Mouse (Mus musculus): ENCODE measurements at regions not wholly inside any gene's neighbourhood (a gene's known extent, or its start where the extent isn't known, plus 50 kb on each side); places are given as distances from the start of the nearest gene placed in this dataset.
A peak's percentile ranks its signal among the peaks of the same experiment; 100 is the strongest.

DNA sequence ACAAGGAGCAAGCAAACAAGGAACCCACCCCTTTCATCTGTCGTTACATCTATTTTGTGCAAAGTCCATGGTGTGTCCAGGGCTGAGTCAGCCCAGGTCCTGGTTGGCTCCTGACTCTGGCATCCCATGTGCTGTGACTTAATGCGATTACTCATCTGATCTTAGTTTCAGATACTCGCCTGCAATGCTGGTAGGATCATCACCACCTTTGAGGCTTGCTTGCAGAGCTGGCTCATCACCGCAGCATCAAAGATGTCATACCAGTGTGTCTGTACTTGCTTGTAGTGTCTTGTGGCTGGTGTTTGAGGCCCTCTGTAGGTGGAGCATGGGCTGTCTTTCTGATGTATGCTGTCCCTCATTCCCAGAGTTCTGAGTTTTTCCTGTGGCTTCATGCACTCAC, 93.0 kb upstream of the Irf2bp2 start:
- H3K9me3 ChIP-seq (replicated peaks), result no peaks in the 10 kb centered on the region
- H3K4me2 ChIP-seq, result no peak overlapping the region
- H3K9ac ChIP-seq, result no peak overlapping the region
- no peak for ATAC-seq
- H3K4me3 ChIP-seq, result no peak overlapping the region
- no peaks in the 10 kb centered on the region for H3K27me3 ChIP-seq
- no peak overlapping the region for H3K27ac ChIP-seq
- peaks cover 3% of the 10 kb centered on the region; the same call in 1 of the 2 replicates for H3K4me1 ChIP-seq
- H3K36me3 ChIP-seq (ENCODE audit: poor library complexity, severe bottlenecking), result no peaks in the 10 kb centered on the region
- whole genome bisulfite sequencing, result 97% methylated on average over 4 of the region's 4 CpGs

- H3K4me1 ChIP-seq, result peaks cover 3% of the 10 kb centered on the region; the same call in 1 of the 2 replicates
- WGBS, result 81% methylated on average over 6 of the region's 6 CpGs
- no peak overlapping the region for H3K9ac ChIP-seq
- H3K36me3 ChIP-seq (ENCODE audit: poor library complexity, severe bottlenecking), result no peaks in the 10 kb centered on the region
- H3K27me3 ChIP-seq, result no peaks in the 10 kb centered on the region
- H3K9me3 ChIP-seq (replicated peaks), result 0 out of 2 replicates have a peak, but pooled peaks cover 3% of the 10 kb centered on the region
- no peak overlapping the region for H3K27ac ChIP-seq
- no peak for ATAC-seq
- H3K4me3 ChIP-seq, result no peak overlapping the region
- no peak overlapping the region for H3K4me2 ChIP-seq
These were observed 91.6 kb upstream of the Irf2bp2 start for GRCm38 (mm10) chr8:126685365-126685764.

GRCm38 (mm10) chr8:126683950-126684349, 90.2 kb upstream of the Irf2bp2 start:
- Histone ChIP-seq H3K4me3 (no peak overlapping the region), H3K9me3 (replicated peaks) (0 out of 2 replicates have a peak, but pooled peaks cover 3% of the 10 kb centered on the region), H3K4me2 (no peak overlapping the region), H3K9ac (no peak overlapping the region), H3K36me3 (ENCODE audit: poor library complexity, severe bottlenecking) (no peaks in the 10 kb centered on the region), H3K27me3 (no peaks in the 10 kb centered on the region), H3K27ac (no peak overlapping the region), H3K4me1 (peaks cover 3% of the 10 kb centered on the region; the same call in 1 of the 2 replicates)
- no peak for ATAC-seq
- 75% methylated on average over 4 of the region's 4 CpGs for WGBS

GRCm38 (mm10) chr8:126683555-126683947, 89.8 kb upstream of the Irf2bp2 start:
- no peaks in the 10 kb centered on the region for H3K36me3 ChIP-seq (ENCODE audit: poor library complexity, severe bottlenecking)
- H3K4me2 ChIP-seq, result no peak overlapping the region
- H3K4me1 ChIP-seq, result peaks cover 5% of the 10 kb centered on the region
- no peaks in the 10 kb centered on the region for H3K27me3 ChIP-seq
- no peak overlapping the region for H3K27ac ChIP-seq
- H3K4me3 ChIP-seq, result no peak overlapping the region
- WGBS, result 87% methylated on average over 2 of the region's 2 CpGs
- 0 out of 2 replicates have a peak, but pooled peaks cover 3% of the 10 kb centered on the region for H3K9me3 ChIP-seq (replicated peaks)
- no peak overlapping the region for H3K9ac ChIP-seq
- ATAC-seq, result no peak

GRCm38 (mm10) chr8:126682817-126683554, 89.2 kb upstream of the Irf2bp2 start:
- H3K4me1 ChIP-seq, result peaks cover 11% of the 10 kb centered on the region
- no peaks in the 10 kb centered on the region for H3K36me3 ChIP-seq (ENCODE audit: poor library complexity, severe bottlenecking)
- H3K4me2 ChIP-seq, result no peak overlapping the region
- H3K4me3 ChIP-seq, result no peak overlapping the region
- 0 out of 2 replicates have a peak, but pooled peaks cover 3% of the 10 kb centered on the region for H3K9me3 ChIP-seq (replicated peaks)
- ATAC-seq, result peak; percentile 38; the same call in 1 of the 2 replicates
- H3K27ac ChIP-seq, result no peak overlapping the region
- no peak overlapping the region for H3K9ac ChIP-seq
- no peaks in the 10 kb centered on the region for H3K27me3 ChIP-seq
- WGBS, result 76% methylated on average over 9 of the region's 9 CpGs

DNA sequence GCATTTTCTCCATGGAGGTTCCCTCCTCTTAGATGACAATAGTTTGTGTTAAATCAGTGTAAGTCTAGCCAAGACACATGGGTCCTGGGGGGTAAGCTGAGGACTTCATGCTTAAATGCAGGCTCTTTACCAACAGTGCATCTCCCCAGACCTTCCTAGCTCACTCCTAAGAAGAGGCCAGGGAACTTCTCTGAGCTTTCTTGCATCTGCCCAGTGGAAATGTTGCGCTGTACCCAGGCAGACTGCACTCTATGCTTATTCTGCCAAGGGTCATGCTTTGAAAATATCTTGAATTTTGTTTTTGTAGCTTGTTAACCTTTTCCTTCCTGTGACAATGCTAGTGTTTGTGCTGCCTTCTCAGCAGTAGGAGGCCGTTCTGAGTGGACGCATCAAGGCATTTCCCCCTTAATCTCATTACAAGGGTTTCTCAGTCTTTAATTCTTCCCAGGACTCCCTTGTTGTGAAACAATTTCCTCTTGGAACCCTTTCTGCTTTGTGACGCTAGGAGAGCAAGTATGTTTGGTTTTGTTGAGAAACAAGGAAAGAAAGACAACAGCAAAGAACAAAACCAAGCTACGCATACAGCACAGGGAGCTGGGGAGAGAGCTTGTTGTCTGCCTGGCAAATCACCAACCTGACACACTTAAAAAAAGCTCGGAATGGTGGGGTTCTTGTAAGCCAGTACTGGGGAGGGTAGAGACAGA, 88.3 kb upstream of the Irf2bp2 start:
- Histone ChIP-seq H3K36me3 (ENCODE audit: poor library complexity, severe bottlenecking) (no peaks in the 10 kb centered on the region), H3K4me3 (no peak overlapping the region), H3K27me3 (no peaks in the 10 kb centered on the region), H3K9me3 (replicated peaks) (0 out of 2 replicates have a peak, but pooled peaks cover 3% of the 10 kb centered on the region), H3K4me2 (no peak overlapping the region), H3K27ac (no peak overlapping the region), H3K4me1 (peaks cover 17% of the 10 kb centered on the region), H3K9ac (no peak overlapping the region)
- no peak for ATAC-seq
- WGBS, result 31% methylated on average over 6 of the region's 6 CpGs

GRCm38 (mm10) chr8:126678004-126678751, 84.4 kb upstream of the Irf2bp2 start:
- peak overlapping the region; percentile 37; the same call in 1 of the 2 replicates for H3K27ac ChIP-seq
- no peaks in the 10 kb centered on the region for H3K36me3 ChIP-seq (ENCODE audit: poor library complexity, severe bottlenecking)
- 71% methylated on average over 13 of the region's 13 CpGs for WGBS
- no peak overlapping the region for H3K9ac ChIP-seq
- 0 out of 2 replicates have a peak, but pooled peaks cover 3% of the 10 kb centered on the region for H3K9me3 ChIP-seq (replicated peaks)
- peak; percentile 81 for ATAC-seq
- no peak overlapping the region for H3K4me2 ChIP-seq
- no peak overlapping the region for H3K4me3 ChIP-seq
- no peaks in the 10 kb centered on the region for H3K27me3 ChIP-seq
- peaks cover 14% of the 10 kb centered on the region for H3K4me1 ChIP-seq

DNA sequence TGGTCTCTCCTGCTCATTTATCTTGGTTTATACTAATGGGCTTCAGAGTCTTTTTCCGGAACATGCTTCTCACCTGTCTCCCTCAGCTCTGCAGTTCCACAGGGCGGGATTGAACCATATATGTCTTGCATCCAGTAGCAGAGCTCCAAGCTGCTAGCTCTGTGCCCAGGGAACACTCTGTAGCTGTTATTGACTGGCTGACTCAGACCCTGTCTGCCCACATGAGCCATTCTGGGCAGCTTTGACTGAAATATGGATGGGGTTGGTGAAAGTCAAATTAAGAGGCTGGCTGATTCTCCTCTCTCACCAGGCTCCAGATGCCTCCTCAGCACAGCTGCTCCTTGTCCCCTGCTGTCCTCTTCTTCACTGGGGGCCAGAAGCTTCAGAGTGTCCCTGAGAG, 81.4 kb upstream of the Irf2bp2 start:
- no peak overlapping the region for H3K4me2 ChIP-seq
- H3K4me3 ChIP-seq, result no peak overlapping the region
- H3K4me1 ChIP-seq, result peaks cover 14% of the 10 kb centered on the region
- no peak for ATAC-seq
- H3K27ac ChIP-seq, result no peak overlapping the region
- H3K36me3 ChIP-seq (ENCODE audit: poor library complexity, severe bottlenecking), result no peaks in the 10 kb centered on the region
- H3K9ac ChIP-seq, result no peak overlapping the region
- 93% methylated on average over 2 of the region's 2 CpGs for WGBS
- no peaks in the 10 kb centered on the region for H3K9me3 ChIP-seq (replicated peaks)
- no peaks in the 10 kb centered on the region for H3K27me3 ChIP-seq

- Histone ChIP-seq H3K36me3 (ENCODE audit: poor library complexity, severe bottlenecking) (no peaks in the 10 kb centered on the region), H3K9me3 (replicated peaks) (no peaks in the 10 kb centered on the region), H3K9ac (no peak overlapping the region), H3K27ac (no peak overlapping the region), H3K27me3 (no peaks in the 10 kb centered on the region), H3K4me1 (peaks cover 27% of the 10 kb centered on the region), H3K4me3 (no peak overlapping the region), H3K4me2 (no peak overlapping the region)
- no peak for ATAC-seq
- 76% methylated on average over 9 of the region's 9 CpGs for WGBS
These were observed 79.4 kb upstream of the Irf2bp2 start for GRCm38 (mm10) chr8:126673038-126673740.

DNA sequence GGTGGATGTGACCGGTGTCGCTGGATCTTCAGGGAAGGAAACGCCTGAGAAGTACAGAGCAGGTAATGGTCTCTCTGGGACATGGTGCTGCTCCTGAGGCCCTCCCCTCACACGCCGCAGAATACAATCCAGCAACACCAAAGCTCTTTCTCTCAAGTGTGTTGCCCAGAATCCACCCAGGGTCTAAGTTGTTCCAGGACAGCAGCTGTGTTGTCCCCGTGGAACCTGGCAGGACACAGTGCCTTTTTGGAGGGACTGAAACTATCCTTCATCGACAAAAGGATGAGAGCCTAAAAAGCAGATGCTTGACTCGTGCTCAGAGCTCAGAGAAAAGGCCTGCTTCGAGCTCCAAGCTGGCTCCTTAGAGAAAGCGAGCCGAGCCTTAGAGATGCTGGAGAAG, 77.8 kb upstream of the Irf2bp2 start:
- no peak for ATAC-seq
- WGBS, result 90% methylated on average over 11 of the region's 11 CpGs
- Histone ChIP-seq H3K4me3 (no peak overlapping the region), H3K4me2 (no peak overlapping the region), H3K9ac (no peak overlapping the region), H3K36me3 (ENCODE audit: poor library complexity, severe bottlenecking) (no peaks in the 10 kb centered on the region), H3K4me1 (peaks cover 34% of the 10 kb centered on the region), H3K27ac (no peak overlapping the region), H3K9me3 (replicated peaks) (no peaks in the 10 kb centered on the region), H3K27me3 (no peaks in the 10 kb centered on the region)

- WGBS, result 94% methylated on average over 9 of the region's 9 CpGs
- Histone ChIP-seq H3K4me2 (no peak overlapping the region), H3K4me3 (no peak overlapping the region), H3K27me3 (no peaks in the 10 kb centered on the region), H3K9ac (no peak overlapping the region), H3K9me3 (replicated peaks) (no peaks in the 10 kb centered on the region), H3K27ac (no peak overlapping the region), H3K4me1 (peaks cover 48% of the 10 kb centered on the region), H3K36me3 (ENCODE audit: poor library complexity, severe bottlenecking) (no peaks in the 10 kb centered on the region)
- no peak for ATAC-seq
These were observed 76.1 kb upstream of the Irf2bp2 start for GRCm38 (mm10) chr8:126669919-126670318.
